Mouse (Mus musculus): ENCODE measurements around the gene Set.
A peak's percentile ranks its signal among the peaks of the same experiment; 100 is the strongest.

Gene Set

GRCm38 (mm10) chr2:30061215-30062166 lies 4.3 kb downstream of the Set start:
- peak; percentile 61 to 76 for DNase-seq

DNA sequence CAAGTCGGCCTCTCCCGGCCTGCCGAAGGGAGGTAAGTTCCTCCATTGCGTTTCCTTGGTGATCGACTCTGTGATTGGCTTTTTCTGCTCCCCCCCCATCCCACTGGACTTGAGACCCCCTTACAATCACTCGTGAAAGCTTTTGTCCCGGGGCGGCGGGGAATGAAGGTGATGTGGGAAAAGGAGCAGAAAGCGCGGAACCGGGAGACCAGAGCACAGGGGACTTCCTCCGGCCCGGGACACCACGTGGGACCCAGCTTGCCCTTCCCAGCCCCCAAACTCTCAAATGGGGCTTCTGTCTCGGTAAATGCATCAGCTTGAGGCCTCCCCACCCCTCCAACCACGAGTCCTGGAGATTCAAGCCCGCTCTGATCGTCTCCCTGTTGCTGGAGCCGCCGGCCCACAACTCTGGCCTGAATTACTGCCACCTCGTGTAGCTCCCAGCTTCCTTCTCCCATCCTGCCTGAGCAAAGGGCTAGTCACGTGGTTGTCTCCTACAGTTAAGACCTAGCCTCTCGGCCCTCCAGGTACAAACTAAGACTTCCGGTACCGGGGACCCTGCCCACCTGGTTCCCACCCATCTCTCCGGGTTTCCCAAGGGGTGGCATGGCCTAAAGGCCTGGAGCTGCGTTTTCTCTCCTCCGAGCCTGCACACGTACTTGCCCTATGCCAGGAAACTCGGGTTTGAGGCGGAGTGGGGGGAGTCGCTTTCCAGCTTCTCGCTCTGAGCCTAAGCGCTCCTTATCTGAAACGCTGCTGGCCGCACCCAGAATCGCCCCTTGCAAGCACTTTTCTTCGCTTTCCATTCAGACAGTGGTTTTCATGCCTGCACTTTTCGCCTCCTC lies 5.3 kb downstream of the Set start:
- peak; percentile 48 to 55 for DNase-seq

- no peak for DNase-seq
These were observed 6.1 kb downstream of the Set start for GRCm38 (mm10) chr2:30063235-30063634.

DNA sequence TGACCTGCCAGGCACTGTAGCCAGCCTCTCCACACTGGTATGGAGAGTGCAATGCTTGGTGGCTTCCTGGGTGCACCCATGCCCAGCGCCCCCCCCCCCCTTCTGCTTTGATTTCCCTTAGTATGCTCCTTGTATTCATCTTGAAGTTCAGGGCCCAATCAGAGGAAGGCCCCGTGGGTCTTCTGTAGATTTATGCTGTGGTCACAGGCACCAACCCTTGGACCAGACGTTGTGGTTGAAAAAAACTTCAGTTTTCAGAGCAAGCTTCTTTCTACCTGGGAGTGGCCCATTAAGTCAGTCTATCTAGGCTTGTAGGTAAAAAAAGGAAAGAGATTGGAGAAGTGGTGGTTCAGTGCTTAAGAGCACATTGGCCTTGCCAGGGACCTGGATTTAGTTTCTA lies 6.6 kb downstream of the Set start:
- no peak for DNase-seq

- no peak for DNase-seq
These were observed 7.1 kb downstream of the Set start for GRCm38 (mm10) chr2:30064298-30064697.

GRCm38 (mm10) chr2:30066046-30066901 lies 9.1 kb downstream of the Set start:
- DNase-seq: peak; percentile 92 to 93

DNA sequence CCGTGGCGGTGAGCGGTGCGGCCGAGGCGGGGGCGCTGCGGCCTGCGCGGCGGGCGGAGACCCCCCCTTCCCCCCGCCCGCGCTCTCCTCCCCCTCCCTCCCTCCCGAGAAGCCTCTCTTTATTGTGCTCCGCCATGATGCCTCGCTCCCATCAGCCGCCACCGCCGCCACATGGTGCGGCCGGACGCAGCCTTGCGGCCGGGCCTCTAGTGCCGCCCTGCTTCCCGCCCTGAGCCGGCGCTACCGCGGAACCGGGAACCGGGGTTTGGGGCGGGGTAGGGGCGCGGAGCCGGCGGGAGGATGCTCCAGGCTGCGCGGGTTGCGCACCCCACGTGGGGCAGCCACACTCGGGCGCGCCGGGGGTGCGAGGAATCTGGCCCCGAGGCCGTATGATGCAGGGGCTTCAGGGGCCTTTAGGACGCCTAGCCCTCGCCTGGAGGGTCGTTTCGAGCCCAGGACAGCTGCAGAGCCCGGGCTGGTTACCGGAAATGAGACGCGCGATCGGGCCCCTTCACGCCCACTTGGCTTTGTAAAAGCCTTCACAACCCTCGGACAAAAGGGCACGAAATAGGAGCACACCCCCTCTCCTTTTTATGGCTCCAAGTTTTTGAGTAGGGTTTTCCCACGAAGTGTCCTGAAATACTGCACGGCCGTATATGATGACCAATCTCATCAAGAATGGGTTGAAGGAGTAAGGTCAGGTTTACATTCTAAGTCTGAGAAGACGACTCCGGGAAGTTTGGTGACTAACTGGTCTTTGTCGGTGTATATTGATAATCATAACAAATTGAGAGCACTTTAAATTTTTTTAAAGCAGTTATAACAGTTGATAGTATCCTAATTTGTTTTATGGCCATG lies 10.1 kb downstream of the Set start:
- DNase-seq: peak; percentile 44 to 47

DNA sequence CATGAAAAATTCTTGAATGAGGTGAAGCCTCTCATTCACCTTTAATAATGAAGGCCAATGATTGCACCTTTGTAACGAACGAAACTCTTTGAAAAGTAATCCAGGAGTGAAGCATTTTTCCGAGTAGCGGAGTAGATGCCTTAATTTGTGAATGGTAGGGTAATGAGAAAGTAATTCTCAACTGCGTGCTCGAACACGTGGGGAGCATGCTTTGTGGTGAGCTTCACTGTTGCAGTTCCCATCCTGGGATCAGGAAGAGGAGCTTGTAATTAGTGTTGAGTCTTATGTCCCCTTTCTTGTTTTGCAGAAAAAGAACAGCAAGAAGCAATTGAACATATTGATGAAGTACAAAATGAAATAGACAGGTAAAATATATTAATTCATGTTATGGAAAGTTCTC lies 10.8 kb downstream of the Set start:
- DNase-seq: no peak

GRCm38 (mm10) chr2:30072875-30073274 lies 15.7 kb downstream of the Set start:
- DNase-seq: no peak

DNA sequence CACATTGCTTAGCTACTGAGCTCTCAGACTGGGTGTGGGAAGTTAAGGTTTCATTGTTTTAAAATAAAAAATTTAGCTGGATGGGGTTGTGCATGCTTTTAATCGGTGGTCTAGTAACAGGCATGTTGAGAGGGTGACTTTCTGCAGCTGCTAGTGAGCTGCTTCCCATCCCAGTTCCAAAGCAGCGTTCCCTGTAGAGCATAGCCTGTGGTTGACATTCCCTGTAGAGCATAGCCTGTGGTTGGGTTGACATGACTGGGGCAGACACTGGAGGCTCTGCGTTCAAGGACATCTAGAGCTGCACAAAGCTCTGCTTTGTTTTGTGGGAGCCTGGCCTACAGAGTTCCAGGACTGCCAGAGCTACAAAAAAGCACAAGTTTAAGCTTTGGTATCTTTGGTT lies 16.1 kb downstream of the Set start:
- DNase-seq: no peak

DNA sequence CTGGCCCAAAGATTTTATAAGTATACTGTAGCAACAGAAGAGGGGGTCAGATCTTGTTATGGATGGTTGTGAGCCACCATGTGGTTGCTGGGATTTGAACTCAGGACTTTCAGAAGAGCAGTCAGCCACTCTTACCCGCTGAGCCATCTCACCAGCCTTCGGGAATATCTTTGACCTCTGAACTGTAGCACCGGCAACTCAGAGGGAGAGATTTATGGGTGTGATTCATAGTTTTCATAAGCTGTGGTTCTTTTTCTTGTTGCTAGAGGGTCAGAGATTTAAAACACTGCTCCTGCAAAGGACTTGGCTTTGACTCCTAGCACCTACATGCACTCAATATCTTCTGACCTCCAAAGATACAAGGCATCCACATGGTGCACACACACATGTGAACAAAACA lies 18.4 kb downstream of the Set start:
- DNase-seq: no peak

DNA sequence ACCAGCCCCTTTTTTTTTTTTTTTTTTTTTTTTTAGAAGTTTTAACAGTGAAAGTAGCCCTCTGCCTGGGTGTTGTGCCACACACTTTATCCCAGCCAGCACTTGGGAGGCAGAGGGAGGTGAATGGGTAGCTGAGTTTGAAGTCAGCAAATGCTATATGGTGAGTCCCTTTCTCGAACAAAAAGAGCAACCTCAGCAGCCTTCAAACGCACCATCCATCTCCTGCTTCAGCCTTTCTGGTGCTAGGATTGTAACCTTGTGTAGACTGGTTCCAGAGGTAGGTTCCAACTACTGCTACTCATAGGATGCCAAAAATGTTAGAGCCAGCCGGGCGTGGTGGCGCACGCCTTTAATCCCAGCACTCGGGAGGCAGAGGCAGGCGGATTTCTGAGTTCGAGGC lies 19.3 kb downstream of the Set start:
- no peak for DNase-seq

DNA sequence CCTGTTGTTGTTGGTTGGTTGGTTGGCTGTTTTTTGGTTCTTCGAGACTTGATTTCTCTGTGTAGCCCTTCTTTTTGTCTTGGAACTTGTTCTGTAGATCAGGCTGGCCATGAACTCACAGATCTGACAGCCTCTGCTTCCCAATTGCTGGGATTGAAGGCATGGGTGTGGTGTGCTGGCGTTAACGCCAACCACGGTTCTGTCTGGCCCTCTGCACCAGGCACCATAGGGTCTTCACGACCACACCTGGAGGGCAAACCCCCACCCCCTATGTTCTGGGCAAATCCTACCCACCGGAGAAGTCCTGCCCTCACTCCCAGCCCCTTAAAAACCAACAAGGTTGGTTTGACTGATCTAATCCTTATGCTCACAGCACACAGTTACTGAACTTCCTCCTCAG lies 19.8 kb downstream of the Set start:
- DNase-seq: no peak

- DNase-seq: peak; percentile 57 to 66
These were observed 20.5 kb downstream of the Set start, which contains the start of gene Pkn3 for GRCm38 (mm10) chr2:30077502-30078348. Gene Pkn3 (plus strand): TSS chr2:30077684.

DNA sequence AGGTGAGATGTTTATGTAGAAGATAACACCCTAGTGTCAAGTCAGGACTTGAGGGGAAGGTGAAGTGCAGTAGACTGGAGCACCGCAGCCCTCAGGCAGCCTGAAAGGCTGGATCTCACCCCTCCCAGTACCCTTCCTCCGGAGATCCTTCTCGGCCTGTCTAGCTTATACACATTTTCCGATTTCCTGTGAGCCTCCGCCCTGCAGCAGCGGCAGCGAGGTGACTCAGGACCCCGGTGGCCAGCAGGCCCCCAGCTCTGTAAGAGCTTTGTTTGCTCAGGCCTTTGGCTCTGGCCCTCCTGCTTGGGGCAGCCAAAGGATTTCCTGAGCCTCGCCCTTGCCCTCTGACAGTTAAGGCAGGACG lies 21.2 kb downstream of the Set start:
- no peak for DNase-seq

DNA sequence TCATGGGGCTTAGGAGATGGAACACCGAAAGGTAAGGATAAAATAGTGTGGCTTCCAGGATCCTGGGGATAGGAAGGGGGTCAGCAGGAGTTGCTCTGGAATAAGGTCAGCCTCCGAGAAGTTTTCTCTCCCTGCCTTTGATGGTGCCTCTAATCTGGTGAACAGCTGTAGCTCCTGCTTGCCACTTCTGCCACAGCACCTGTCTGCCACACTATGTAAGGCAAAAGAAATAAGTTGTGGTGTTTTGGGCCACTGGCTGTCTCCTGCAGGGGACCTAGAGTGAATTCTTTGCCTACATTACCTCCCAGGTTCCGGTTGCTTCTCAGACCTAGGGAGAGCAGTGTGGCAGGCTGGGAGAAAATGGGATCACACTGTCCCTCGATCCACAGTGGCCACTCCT lies 21.6 kb downstream of the Set start:
- no peak for DNase-seq

DNA sequence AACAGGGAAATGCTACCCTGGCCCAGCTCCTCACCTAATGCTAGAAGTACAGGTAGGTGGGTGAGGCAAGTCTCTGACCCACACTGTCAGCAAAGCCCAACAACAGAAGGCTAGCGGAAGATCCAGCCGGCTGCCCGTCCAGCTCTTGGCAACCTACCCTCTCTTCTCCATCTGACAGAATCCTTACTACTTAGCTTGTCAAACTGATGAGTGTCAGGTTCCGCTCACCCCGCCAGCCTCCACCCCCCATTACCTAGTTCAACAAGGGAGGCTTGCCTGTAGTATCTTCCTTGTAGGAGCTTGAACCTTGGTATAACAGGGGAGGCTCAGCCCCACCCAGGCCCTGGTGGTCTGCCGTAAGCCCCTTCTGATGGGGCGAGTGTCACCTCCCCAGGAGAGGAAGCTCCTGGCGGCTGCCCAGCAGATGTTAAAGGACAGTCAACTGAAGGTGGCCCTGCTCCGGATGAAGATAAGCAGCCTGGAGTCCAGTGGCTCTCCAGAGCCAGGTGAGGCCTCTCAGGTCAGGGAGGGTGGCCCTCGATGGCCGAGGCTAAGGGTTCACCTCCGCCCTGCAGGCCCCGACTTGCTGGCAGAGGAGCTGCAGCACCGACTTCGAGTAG lies 23.1 kb downstream of the Set start:
- DNase-seq: no peak

DNA sequence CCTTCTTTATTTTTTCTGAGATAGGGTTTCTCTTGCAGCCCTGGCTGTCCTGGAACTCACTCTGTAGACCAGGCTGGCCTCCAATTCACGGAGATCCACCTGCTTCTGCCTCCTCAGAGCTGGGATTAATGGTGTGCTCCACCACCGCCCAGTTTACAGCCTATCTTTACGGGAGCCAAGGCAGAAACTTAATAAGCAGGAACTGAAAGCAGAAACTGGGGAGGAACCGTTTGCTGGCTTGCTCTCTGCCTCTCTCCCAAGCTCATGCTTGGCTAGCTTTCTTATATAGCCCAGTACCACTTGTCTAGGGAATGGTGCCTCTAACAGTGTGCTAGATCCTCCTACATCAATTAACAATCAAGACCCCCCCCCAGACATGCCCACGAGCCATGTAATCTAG lies 26.9 kb downstream of the Set start:
- DNase-seq: no peak

DNA sequence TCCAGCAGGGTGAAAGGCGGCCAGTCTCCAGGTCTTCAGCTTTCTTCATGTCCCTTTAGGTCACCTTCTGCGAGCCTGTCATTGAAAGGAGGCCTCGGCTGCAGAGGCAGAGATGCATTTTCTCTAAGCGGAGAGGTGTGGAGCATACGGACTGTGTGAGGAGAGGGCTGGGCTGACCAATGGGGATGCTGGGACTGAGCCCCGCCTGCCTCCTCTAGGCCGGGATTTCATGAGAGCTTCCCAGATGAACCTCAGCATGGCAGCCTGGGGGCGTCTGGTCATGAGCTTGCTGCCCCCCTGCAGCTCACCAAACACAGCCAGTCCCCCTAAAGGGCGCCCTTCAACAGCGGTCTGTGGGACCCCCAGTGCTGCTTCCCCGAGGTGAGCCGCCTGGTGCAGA lies 27.5 kb downstream of the Set start:
- no peak for DNase-seq

DNA sequence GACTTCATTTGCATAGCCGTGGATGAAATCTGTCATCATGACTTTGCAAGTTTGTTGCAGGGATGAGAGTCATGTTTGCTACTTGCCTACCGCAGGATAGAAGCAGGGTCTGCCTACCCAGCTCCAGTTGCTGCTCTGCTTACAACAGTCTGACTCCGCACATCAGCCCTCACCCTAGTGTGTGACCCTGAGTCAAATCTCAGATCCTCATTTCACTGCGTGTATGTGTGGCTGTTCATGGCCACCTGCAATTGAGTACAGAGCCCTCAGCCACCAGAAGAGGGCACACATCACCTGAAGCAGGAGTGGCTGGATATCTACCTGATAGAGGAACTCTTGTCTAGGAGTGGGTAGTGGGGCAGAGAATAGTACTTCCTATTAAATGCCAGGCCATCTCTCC lies 30.1 kb downstream of the Set start:
- DNase-seq: no peak
